Mouse (Mus musculus) hindbrain, postnatal 0 days (tissue): ENCODE measurements around the gene Btg3. TPM values are rescaled to one million over a fixed set of nuclear protein-coding genes. Genes with fewer than 3 reads are reported as not detected.
"Not testable (repeated sequence)": the region's sequence is repeated elsewhere in the genome, so short reads cannot be mapped to it uniquely, and the experiment has no call there.

Source experiments
- ATAC-seq: fragments of 200-750 bp; cut with Nextera tagmentation; 2 replicates; pipeline ENCODE4 v1.8.0; 2017; ENCODE audit warnings: mild to moderate bottlenecking, moderate TSS enrichment, moderate library complexity
- DNase-seq: peaks from one replicate; pipeline ENCODE4 v3.0.0-alpha.2; 2015; ENCODE audit warnings: low spot score
- H3K27ac ChIP-seq: fragments of 300-500 bp; sonication (generic); 2 replicates; pipeline ENCODE4 v1.5.1; 2014; ENCODE audit warnings: mild to moderate bottlenecking
- H3K27me3 ChIP-seq: fragments of 300-500 bp; sonication (generic); 2 replicates; pipeline ENCODE4 v1.6.1; 2014; ENCODE audit warnings: low read length, mixed read lengths; ENCODE audit not compliant: insufficient read depth
- H3K36me3 ChIP-seq: fragments of 300-500 bp; sonication (generic); 2 replicates; pipeline ENCODE4 v1.6.1; 2014; ENCODE audit warnings: low read length, mixed read lengths; ENCODE audit not compliant: insufficient read depth
- H3K4me1 ChIP-seq: fragments of 300-500 bp; sonication (generic); 2 replicates; pipeline ENCODE4 v1.6.1; 2014; ENCODE audit warnings: antibody characterized with exemption, low read length, mixed read lengths; ENCODE audit not compliant: insufficient read depth
- H3K4me2 ChIP-seq: fragments of 300-500 bp; sonication (generic); 2 replicates; pipeline ENCODE4 v1.6.1; 2014; ENCODE audit warnings: low read depth, mild to moderate bottlenecking, low read length, moderate library complexity, mixed read lengths
- H3K4me3 ChIP-seq: fragments of 300-500 bp; sonication (generic); 2 replicates; pipeline ENCODE4 v1.5.1; 2014; ENCODE audit warnings: low read length
- H3K9ac ChIP-seq: fragments of 300-500 bp; sonication (generic); replicated peaks from 2 replicates; pipeline ENCODE4 v1.6.1; 2014; ENCODE audit warnings: mild to moderate bottlenecking, low read length, moderate library complexity, mixed read lengths
- H3K9me3 ChIP-seq: fragments of 300-500 bp; sonication (generic); 2 replicates; pipeline ENCODE4 v1.6.1; 2016; ENCODE audit warnings: low read length, mixed read lengths
- CTCF ChIP-seq: IDR thresholded peaks from 2 replicates; pipeline ENCODE4 v1.5.1; 2016; ENCODE audit warnings: antibody characterized with exemption, control low read depth, low read depth
- WGBS: fragments of 180-500 bp; shearing (Covaris S2); extraction: QIAGEN DNeasy Blood & Tissue Kit; methylation state at CpG from one replicate; pipeline ENCODE4 v1.1.7; 2014; 5-methylcytosine and 5-hydroxymethylcytosine counted together
- polyA plus RNA-seq: library from polyadenylated mRNA; unstranded; fragments of >200 nt; fragmentation: Nextera tagmentation; extraction: Ambion mirVana; gene quantifications from 2 replicates; pipeline ENCODE4 v1.2.1, GENCODE M21; 2015
- total RNA-seq: library from RNA; depleted of rRNA; stranded (reverse); fragments of >200 nt; gene quantifications from 2 replicates; pipeline ENCODE4 v1.2.3, GENCODE M21; 2014

Gene Btg3
- total and polyA plus RNA-seq, 2 experiments from 2014 or later, result 7.9 to 26.7 TPM

DNA sequence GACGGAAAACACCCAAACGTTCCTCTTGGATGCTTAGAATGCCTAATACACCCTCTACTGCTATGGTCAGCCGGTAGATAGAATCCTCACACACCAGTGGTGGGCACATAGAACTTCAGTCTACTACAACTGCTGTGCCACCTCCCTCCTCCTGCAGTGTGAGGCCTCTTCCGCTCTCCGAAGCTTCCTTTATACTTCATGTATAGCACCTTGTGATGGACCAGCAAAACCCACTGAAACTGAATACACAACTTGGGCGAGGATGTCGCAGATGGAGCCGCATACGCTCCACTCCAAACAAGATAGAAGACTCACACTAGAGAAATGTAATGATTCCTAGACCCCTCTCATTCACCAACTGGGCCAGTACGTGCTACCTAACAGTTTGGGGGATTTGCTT lies 1.8 kb downstream of the Btg3 start:
- WGBS, result 50% methylated on average over 10 of the region's 10 CpGs
- Histone ChIP-seq H3K9ac (no peak overlapping the region; the same call in 1 of the 2 replicates), H3K36me3 (no peaks in the 10 kb centered on the region), H3K27ac (no peak overlapping the region), H3K4me2 (peak overlapping the region; percentile 78), H3K4me3 (peak overlapping the region; percentile 88), H3K9me3 (no peaks in the 10 kb centered on the region), H3K4me1 (0 out of 2 replicates have a peak, but pooled peaks cover 3% of the 10 kb centered on the region), H3K27me3 (no peaks in the 10 kb centered on the region)
- peak; percentile 23 for DNase-seq
- no peak for ATAC-seq
- TF ChIP-seq CTCF, result 0 out of 2 replicates have a peak, but pooled peaks have one; percentile 5

DNA sequence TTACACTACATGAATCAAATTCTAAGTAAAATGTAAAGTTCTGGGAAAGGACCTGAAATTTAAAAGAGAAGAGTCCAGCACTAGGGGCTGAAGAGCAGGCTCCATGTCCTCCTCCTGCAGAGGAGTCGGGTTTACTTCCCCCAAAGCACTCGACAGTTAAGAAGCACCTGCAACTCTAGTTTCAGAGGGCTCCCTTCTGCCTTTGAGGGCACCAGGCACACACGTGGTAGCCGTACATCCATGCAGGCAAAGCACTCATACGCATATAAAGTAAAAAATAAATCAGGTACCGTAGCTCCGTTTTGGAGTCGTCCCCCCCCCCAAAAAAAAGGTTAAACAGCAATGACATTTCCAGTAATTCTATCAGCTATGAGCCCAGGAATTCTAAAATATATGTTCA lies 3.2 kb downstream of the Btg3 start:
- Histone ChIP-seq H3K4me2 (no peak overlapping the region), H3K36me3 (no peaks in the 10 kb centered on the region), H3K4me1 (0 out of 2 replicates have a peak, but pooled peaks cover 3% of the 10 kb centered on the region), H3K9me3 (no peaks in the 10 kb centered on the region), H3K27ac (no peak overlapping the region), H3K27me3 (no peaks in the 10 kb centered on the region), H3K9ac (no peak overlapping the region), H3K4me3 (no peak overlapping the region)
- WGBS, result 80% methylated on average over 8 of the region's 8 CpGs
- TF ChIP-seq CTCF, result no peak
- DNase-seq (no peak), ATAC-seq (no peak)

DNA sequence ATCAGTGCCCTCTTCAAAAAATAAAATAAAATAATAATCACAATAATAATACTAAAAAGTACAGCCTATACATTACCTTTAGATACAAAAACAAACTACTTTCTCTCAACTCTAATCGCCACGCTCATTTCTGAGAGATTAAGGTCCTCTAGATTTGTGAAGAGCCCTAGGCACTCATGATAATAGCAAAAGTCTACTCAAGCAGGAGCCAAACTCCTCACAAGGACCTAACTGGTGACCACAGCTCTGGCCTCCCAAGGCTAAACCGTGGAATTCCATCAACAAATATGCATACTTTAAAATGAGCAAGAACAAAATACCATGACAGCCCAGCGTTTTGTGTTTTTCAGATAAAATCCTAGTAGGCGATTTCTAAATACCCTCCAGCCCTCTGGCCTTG lies 4.2 kb downstream of the Btg3 start:
- Histone ChIP-seq H3K4me3 (no peak overlapping the region), H3K9me3 (no peaks in the 10 kb centered on the region), H3K4me2 (no peak overlapping the region), H3K9ac (no peak overlapping the region), H3K36me3 (no peaks in the 10 kb centered on the region), H3K27me3 (no peaks in the 10 kb centered on the region), H3K4me1 (0 out of 2 replicates have a peak, but pooled peaks cover 3% of the 10 kb centered on the region), H3K27ac (no peak overlapping the region)
- no peak for ATAC-seq
- 93% methylated on average over 5 of the region's 5 CpGs for WGBS
- no peak for TF ChIP-seq CTCF
- DNase-seq, result no peak

DNA sequence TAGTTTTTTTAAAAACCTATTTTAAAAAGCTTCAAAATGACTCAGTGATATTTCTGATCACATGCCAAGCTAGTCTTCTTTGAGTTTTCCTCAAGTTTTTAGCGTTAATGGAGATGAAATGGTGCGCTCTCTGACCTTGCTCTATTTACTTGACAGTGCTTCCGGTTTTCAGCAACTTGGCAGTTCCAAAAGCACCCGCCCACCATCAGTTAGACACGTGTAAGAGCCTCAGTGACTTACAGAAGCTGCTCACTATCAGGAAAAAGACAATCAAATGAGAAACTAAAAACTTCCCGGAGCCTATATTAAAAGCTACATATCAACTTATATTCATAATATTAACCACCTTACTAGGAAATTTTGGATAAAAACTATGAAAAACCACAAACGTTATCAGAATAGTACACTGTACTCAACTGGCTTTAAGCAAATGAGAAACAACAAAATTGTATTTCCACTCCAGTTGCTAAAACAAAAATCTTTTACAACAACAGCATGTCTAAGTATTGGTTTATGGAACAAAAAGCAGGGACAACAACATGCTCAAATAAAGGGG lies 5.4 kb downstream of the Btg3 start:
- no peak for ATAC-seq
- H3K27ac ChIP-seq, result no peak overlapping the region
- H3K9ac ChIP-seq, result no peak overlapping the region
- TF ChIP-seq CTCF, result no peak
- H3K4me2 ChIP-seq, result no peak overlapping the region
- 78% methylated on average over 7 of the region's 7 CpGs for WGBS
- no peaks in the 10 kb centered on the region for H3K36me3 ChIP-seq
- H3K4me1 ChIP-seq, result 0 out of 2 replicates have a peak, but pooled peaks cover 3% of the 10 kb centered on the region
- no peaks in the 10 kb centered on the region for H3K9me3 ChIP-seq
- no peak for DNase-seq
- no peaks in the 10 kb centered on the region for H3K27me3 ChIP-seq
- H3K4me3 ChIP-seq, result no peak overlapping the region

DNA sequence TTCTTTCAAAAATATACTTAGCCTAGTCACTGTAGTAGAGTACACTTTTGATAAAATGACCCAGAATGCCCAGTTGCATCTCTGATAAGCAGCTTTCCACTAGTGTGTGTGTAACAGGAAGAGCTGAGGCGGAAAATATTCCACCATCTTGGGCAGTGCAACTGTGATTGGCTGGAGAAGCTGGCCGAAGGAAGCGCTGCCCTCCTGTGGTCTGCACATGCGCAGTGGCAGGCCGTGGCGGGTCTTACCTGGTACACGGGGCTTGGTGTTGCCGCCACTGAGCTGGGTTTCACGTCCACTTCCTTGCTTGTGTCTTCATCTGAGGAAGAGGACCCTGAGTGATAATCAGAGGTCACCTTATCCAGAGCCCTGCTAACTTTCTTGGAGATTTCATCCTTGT lies 12.4 kb downstream of the Btg3 start:
- 95% methylated on average over 9 of the region's 9 CpGs for WGBS
- not testable (repeated sequence) for H3K27me3 ChIP-seq, H3K27ac ChIP-seq, DNase-seq, H3K4me2 ChIP-seq, H3K36me3 ChIP-seq, H3K9me3 ChIP-seq, H3K9ac ChIP-seq, H3K4me1 ChIP-seq, ATAC-seq, H3K4me3 ChIP-seq

DNA sequence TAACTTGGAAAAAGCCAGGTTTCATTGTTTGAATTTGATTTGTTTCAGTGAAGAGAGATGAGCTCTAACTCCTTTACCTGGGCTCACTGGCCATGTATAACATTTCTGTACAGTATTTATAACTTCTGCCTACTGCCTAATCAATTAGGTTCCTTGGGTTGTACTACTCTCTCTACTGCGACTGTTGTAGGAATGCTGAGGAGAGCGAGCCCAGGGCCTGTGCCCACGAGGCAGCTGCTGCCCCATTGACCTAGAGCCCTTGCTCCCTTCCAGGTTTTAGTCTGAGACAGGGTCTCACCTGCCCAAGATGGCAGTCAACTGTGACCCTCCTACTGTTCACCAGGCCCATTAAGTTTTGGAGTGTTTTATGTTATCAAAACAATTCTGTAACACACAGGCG lies 15.5 kb downstream of the Btg3 start:
- Histone ChIP-seq H3K4me3 (no peak overlapping the region), H3K4me2 (no peak overlapping the region), H3K27me3 (no peaks in the 10 kb centered on the region), H3K9me3 (no peaks in the 10 kb centered on the region), H3K36me3 (no peaks in the 10 kb centered on the region), H3K4me1 (no peaks in the 10 kb centered on the region), H3K27ac (no peak overlapping the region), H3K9ac (no peak overlapping the region)
- DNase-seq, result no peak
- 92% methylated on average over 4 of the region's 4 CpGs for WGBS
- no peak for ATAC-seq
- TF ChIP-seq CTCF, result no peak

DNA sequence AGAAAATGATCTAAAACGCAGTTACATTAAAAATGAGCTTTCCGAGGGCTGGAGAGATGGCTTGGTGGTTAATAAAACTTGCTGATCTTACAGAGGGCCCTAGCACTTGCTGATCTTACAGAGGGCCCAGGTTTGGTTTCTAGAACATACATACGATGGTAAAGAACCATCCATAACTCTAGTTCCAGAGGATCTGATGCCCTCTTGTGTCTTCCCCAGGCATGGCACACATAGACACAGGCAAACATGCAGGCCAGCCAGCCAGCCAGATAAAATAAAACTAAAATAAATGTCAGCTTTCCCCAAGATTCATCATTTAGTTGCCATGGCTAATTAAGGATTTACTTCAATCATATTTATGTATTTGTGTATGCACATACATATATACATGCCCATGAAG lies 19.2 kb downstream of the Btg3 start:
- Histone ChIP-seq H3K4me2 (no peak overlapping the region), H3K9ac (no peak overlapping the region), H3K36me3 (no peaks in the 10 kb centered on the region), H3K27ac (no peak overlapping the region), H3K4me1 (no peaks in the 10 kb centered on the region), H3K9me3 (no peaks in the 10 kb centered on the region), H3K4me3 (no peak overlapping the region), H3K27me3 (no peaks in the 10 kb centered on the region)
- peak; percentile 42 for TF ChIP-seq CTCF
- no peak for ATAC-seq
- no peak for DNase-seq
- WGBS, result 93% methylated on average over 3 of the region's 3 CpGs
